Mouse (Mus musculus) heart, embryonic 12.5 days (tissue): ENCODE measurements at regions not wholly inside any gene's neighbourhood (a gene's known extent, or its start where the extent isn't known, plus 50 kb on each side); places are given as distances from the start of the nearest gene placed in this dataset.

Source experiments
- ATAC-seq: fragments of 200-750 bp; cut with Nextera tagmentation; 2 replicates; pipeline ENCODE4 v1.8.0; 2017; ENCODE audit warnings: moderate TSS enrichment, moderate library complexity; ENCODE audit not compliant: insufficient number of reproducible peaks, low FRiP score
- H3K27ac ChIP-seq: fragments of 300-500 bp; sonication (generic); 2 replicates; pipeline ENCODE4 v1.5.1; 2016; ENCODE audit warnings: mild to moderate bottlenecking, moderate library complexity; ENCODE audit not compliant: poor library complexity, severe bottlenecking
- H3K27me3 ChIP-seq: fragments of 300-500 bp; sonication (generic); replicated peaks from 2 replicates; pipeline ENCODE4 v1.6.1; 2016; ENCODE audit warnings: mild to moderate bottlenecking, moderate library complexity
- H3K36me3 ChIP-seq: fragments of 300-500 bp; sonication (generic); 2 replicates; pipeline ENCODE4 v1.6.1; 2016; ENCODE audit warnings: mild to moderate bottlenecking, moderate library complexity
- H3K4me1 ChIP-seq: fragments of 300-500 bp; sonication (generic); replicated peaks from 2 replicates; pipeline ENCODE4 v1.6.1; 2016; ENCODE audit warnings: mild to moderate bottlenecking
- H3K4me2 ChIP-seq: fragments of 300-500 bp; sonication (generic); 2 replicates; pipeline ENCODE4 v1.6.1; 2016; ENCODE audit warnings: mild to moderate bottlenecking, moderate library complexity
- H3K4me3 ChIP-seq: fragments of 300-500 bp; sonication (generic); 2 replicates; pipeline ENCODE4 v1.5.1; 2016; ENCODE audit warnings: mild to moderate bottlenecking
- H3K9ac ChIP-seq: fragments of 300-500 bp; sonication (generic); 2 replicates; pipeline ENCODE4 v1.6.1; 2016; ENCODE audit warnings: mild to moderate bottlenecking, moderate library complexity
- H3K9me3 ChIP-seq: fragments of 300-500 bp; sonication (generic); replicated peaks from 2 replicates; pipeline ENCODE4 v1.6.1; 2016; ENCODE audit warnings: mild to moderate bottlenecking, moderate library complexity
- WGBS: fragments of 180-500 bp; shearing (Covaris S2); methylation state at CpG from one replicate; pipeline ENCODE4 v1.1.7; 2016; 5-methylcytosine and 5-hydroxymethylcytosine counted together

DNA sequence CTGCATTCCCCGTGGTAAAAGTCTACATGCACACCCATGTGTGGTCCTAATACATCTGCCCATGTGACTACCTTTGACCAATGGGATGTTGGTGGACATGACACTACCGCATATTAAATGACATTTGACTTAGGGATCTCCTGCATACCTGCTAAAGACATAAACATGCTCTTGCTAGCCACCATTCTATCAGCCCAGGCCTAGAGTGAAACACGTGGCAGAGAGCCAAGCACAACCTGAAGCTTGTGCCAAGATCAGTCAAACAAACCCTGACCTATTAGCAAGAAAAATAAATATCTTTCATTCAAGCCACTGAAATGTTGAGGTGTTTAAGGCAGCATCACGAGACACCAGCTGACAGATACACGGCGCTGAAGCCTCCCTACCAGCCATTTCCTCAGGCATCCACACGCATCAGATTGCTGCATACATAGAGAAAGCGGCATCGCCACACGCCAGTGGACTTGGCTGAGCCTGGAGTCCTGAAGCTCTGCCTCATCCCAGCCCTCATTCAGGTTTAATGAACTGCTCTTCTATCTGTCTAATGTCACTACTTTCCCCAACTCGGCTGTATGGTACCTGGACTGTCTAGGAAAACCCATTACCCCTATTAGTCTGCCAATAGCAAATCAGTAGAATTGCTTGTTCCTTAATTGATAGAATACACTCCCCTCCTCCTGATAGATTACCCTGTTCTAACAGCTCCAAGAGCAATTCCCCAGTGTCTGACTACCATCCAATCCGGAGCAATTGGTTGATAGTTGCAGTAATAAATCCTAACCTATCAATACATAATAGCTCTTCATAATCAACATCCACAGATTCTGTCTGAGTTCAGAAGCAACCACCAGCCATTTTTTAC is 242.8 kb upstream of the Rsrc1 start:
- 67% methylated on average over 12 of the region's 12 CpGs for WGBS
- H3K4me2 ChIP-seq = no peak overlapping the region
- H3K9me3 ChIP-seq = no peaks in the 10 kb centered on the region
- H3K4me3 ChIP-seq = no peak overlapping the region
- H3K36me3 ChIP-seq = no peaks in the 10 kb centered on the region
- ATAC-seq = no peak
- peaks cover 8% of the 10 kb centered on the region; the same call in 1 of the 2 replicates for H3K4me1 ChIP-seq
- no peak overlapping the region for H3K27ac ChIP-seq
- H3K9ac ChIP-seq = no peak overlapping the region
- H3K27me3 ChIP-seq = no peaks in the 10 kb centered on the region

DNA sequence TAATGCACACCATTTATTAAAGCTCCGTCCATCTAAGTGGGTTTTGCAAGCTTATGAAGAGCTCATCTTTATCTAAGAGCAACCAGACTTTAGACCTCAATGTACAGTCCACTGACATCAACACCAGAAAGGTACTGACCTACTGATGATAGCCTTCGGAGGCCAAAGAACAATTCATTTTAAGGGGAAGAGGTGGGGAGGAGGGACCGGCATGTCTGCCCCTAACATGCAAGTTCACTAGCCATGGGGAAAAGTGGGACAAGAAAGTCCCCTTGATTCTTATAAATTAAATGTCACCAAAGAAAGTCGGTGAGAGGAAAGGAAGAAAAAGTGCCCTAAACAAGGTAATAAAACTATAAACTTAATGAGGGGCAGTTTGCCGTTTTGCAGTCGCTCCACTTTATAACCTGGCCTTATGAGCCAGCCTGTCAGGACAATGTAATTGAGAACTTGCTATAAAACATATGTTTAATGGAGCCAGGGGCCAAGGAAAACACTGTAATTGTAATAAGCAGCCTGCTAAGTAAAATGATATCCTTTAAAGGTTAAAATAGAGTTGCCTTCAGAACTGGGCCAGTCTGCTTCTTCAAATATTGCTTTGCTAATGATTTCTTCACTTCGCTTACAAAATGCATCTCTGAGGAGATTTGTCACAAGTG is 241.7 kb upstream of the Rsrc1 start:
- WGBS = 79% methylated on average over 7 of the region's 7 CpGs
- no peak overlapping the region for H3K4me3 ChIP-seq
- peaks cover 8% of the 10 kb centered on the region; the same call in 1 of the 2 replicates for H3K4me1 ChIP-seq
- no peak overlapping the region for H3K9ac ChIP-seq
- no peak overlapping the region for H3K27ac ChIP-seq
- ATAC-seq = no peak
- H3K27me3 ChIP-seq = no peaks in the 10 kb centered on the region
- no peak overlapping the region for H3K4me2 ChIP-seq
- no peaks in the 10 kb centered on the region for H3K36me3 ChIP-seq
- H3K9me3 ChIP-seq = no peaks in the 10 kb centered on the region

DNA sequence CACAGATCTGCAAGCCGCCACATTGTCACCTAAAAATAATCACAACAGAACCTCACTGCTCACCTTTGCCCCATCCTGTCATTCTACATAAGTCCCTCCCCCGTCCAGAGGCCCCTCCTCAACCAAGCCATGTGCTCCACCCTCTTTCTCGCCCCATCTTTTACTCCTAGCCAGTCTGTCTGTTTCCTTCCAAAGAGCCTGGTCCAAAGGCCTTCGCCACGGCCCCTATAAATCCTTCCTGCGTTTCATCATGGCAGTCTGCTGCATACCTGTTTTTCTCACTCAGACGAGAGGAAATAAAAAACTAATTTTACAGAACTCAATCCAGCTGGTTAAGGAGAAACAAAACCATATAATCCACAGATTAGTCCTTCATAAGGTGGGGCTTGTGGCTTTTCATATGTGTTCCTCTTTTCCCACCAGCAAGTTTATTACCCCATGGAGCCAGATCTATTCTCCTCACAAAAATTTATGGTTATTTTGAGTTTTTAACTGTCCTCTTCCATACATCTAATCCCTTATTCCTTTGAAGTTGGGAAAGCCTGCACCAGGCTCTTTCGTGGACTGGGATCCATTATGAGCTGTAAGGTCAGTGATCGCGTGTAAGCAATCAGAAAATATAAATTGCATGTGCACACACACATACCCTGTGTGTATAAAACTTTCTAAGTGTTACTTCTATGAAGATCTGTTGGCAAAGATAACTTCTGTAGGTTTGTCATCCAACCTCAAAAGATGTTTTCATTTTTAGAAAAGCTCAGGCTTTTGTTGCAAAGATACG is 236.9 kb upstream of the Rsrc1 start:
- Histone ChIP-seq H3K9ac (no peak overlapping the region), H3K9me3 (no peaks in the 10 kb centered on the region), H3K27ac (no peak overlapping the region), H3K4me2 (no peak overlapping the region), H3K4me3 (no peak overlapping the region), H3K27me3 (no peaks in the 10 kb centered on the region), H3K36me3 (no peaks in the 10 kb centered on the region), H3K4me1 (no peaks in the 10 kb centered on the region)
- ATAC-seq = no peak
- WGBS = 78% methylated on average over 11 of the region's 11 CpGs

DNA sequence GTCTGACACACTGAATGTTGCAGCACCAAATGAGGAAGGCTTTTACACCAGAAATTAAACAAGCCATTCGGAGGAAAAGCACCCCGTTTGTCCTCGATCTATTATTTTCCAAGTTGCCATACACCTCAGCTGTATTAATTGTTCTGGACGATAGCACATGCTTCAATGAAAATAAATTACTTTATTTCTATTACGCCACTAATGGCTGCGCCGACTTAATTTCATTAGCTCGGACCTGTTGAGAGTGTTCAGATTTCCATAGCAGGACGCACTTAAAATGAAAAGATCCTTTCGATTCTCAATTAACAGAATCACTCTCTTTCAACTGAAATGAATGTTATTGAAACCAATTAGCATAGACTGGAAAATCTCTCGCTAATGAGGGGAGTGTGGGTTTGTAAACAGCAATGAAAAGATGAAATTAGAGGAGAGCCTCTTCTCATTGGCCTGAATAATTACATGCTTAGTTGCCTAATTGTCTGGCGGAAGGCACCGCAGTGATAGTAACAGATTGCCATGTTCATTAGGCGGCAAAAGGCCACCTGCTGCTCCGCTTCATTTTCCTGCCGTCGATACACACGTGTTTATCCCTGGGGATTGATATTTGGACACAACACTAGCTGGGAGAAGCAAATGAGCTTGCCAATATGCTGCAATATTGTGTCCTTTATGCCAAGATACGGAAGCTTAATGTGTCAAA is 234.7 kb upstream of the Rsrc1 start:
- H3K4me1 ChIP-seq = no peaks in the 10 kb centered on the region
- no peaks in the 10 kb centered on the region for H3K36me3 ChIP-seq
- no peak for ATAC-seq
- no peaks in the 10 kb centered on the region for H3K27me3 ChIP-seq
- H3K9ac ChIP-seq = no peak overlapping the region
- H3K27ac ChIP-seq = no peak overlapping the region
- no peak overlapping the region for H3K4me3 ChIP-seq
- no peaks in the 10 kb centered on the region for H3K9me3 ChIP-seq
- no peak overlapping the region for H3K4me2 ChIP-seq
- 86% methylated on average over 19 of the region's 19 CpGs for WGBS

- H3K4me3 ChIP-seq = no peak overlapping the region
Observed at GRCm38 (mm10) chr3:66747073-66747710, 234.0 kb upstream of the Rsrc1 start.

DNA sequence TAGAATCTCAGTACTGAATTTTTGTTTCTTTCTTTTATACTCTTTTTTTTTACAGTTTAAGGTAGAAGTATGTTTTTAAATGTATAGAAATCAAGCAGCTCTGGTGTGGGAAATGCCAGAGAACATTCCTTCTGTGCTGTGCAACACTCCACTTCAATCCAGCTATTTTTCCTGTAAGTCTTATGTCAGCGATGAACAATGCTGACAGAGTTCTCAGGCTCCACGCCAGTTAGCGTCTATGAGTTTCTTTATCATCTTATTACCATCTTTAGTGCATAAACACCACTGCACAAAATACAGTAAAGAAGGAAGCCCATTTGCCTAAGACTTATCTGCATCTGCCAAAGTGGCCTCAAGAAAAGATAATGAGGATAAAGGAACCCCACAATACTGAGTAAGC is 223.0 kb upstream of the Rsrc1 start:
- no peaks in the 10 kb centered on the region for H3K4me1 ChIP-seq
- no peak for ATAC-seq
- 54% methylated on average over 3 of the region's 3 CpGs for WGBS
- H3K9ac ChIP-seq = no peak overlapping the region
- H3K27ac ChIP-seq = no peak overlapping the region
- no peaks in the 10 kb centered on the region; the same call in 1 of the 2 replicates for H3K9me3 ChIP-seq
- H3K4me3 ChIP-seq = no peak overlapping the region
- no peaks in the 10 kb centered on the region for H3K36me3 ChIP-seq
- H3K4me2 ChIP-seq = no peak overlapping the region
- H3K27me3 ChIP-seq = no peaks in the 10 kb centered on the region

More at GRCm38 (mm10) chr3:66747073-66747710, 234.0 kb upstream of the Rsrc1 start:
- H3K9ac ChIP-seq = no peak overlapping the region
- H3K27me3 ChIP-seq = no peaks in the 10 kb centered on the region
- WGBS = 79% methylated on average over 20 of the region's 20 CpGs
- ATAC-seq = no peak
- H3K36me3 ChIP-seq = no peaks in the 10 kb centered on the region
- H3K4me2 ChIP-seq = no peak overlapping the region
- H3K4me1 ChIP-seq = no peaks in the 10 kb centered on the region
- no peaks in the 10 kb centered on the region for H3K9me3 ChIP-seq
- no peak overlapping the region for H3K27ac ChIP-seq

- H3K27ac ChIP-seq = no peak overlapping the region
- no peak overlapping the region for H3K4me3 ChIP-seq
- H3K27me3 ChIP-seq = no peaks in the 10 kb centered on the region
- ATAC-seq = no peak
- 87% methylated on average over 4 of the region's 4 CpGs for WGBS
- no peaks in the 10 kb centered on the region for H3K9me3 ChIP-seq
- no peaks in the 10 kb centered on the region for H3K36me3 ChIP-seq
- no peak overlapping the region for H3K9ac ChIP-seq
- no peaks in the 10 kb centered on the region for H3K4me1 ChIP-seq
- H3K4me2 ChIP-seq = no peak overlapping the region
Observed at GRCm38 (mm10) chr3:66759841-66760240, 221.3 kb upstream of the Rsrc1 start.

DNA sequence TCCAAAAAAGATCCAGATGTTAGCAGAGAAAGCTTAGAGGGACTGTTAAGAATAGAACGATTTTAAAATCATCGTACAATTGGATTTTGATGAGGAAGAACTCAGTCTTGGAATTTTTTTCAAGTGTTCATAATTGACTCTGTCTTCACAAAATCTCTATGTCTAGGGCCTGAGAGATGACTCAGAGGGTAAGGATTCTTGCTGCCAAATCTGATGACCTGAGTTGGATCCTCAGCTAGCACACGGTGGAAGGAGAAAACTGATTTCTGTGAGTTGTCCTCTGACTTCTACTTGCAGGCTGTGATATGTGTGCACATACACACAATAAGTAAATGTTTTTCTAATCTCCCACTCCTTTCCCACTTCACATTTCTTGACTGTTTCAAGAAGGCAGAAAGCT is 218.7 kb upstream of the Rsrc1 start:
- ATAC-seq = no peak
- Histone ChIP-seq H3K27me3 (no peaks in the 10 kb centered on the region), H3K4me2 (no peak overlapping the region), H3K9ac (no peak overlapping the region), H3K27ac (no peak overlapping the region), H3K4me3 (no peak overlapping the region), H3K9me3 (no peaks in the 10 kb centered on the region), H3K4me1 (no peaks in the 10 kb centered on the region), H3K36me3 (no peaks in the 10 kb centered on the region)
- 78% methylated on average over 3 of the region's 3 CpGs for WGBS

- Histone ChIP-seq H3K4me1 (0 out of 2 replicates have a peak, but pooled peaks cover 4% of the 10 kb centered on the region), H3K27ac (no peak overlapping the region), H3K36me3 (no peaks in the 10 kb centered on the region), H3K4me3 (no peak overlapping the region), H3K4me2 (no peak overlapping the region), H3K9ac (no peak overlapping the region), H3K9me3 (peaks cover 3% of the 10 kb centered on the region; the same call in 1 of the 2 replicates), H3K27me3 (no peaks in the 10 kb centered on the region)
- ATAC-seq = no peak
- WGBS = 68% methylated on average over 12 of the region's 12 CpGs
Observed at GRCm38 (mm10) chr3:66797351-66798010, 183.7 kb upstream of the Rsrc1 start.

- H3K4me3 ChIP-seq = no peak overlapping the region
- no peak overlapping the region for H3K27ac ChIP-seq
- H3K27me3 ChIP-seq = no peaks in the 10 kb centered on the region
- H3K4me2 ChIP-seq = no peak overlapping the region
- no peaks in the 10 kb centered on the region for H3K36me3 ChIP-seq
- H3K4me1 ChIP-seq = peaks cover 11% of the 10 kb centered on the region
- no peak for ATAC-seq
- H3K9me3 ChIP-seq = peaks cover 3% of the 10 kb centered on the region; the same call in 1 of the 2 replicates
- 86% methylated on average over 5 of the region's 5 CpGs for WGBS
- H3K9ac ChIP-seq = no peak overlapping the region
Observed at GRCm38 (mm10) chr3:66798292-66798691, 182.9 kb upstream of the Rsrc1 start.
